Mouse (Mus musculus): ENCODE measurements around the gene Trpc1. TPM values are rescaled to one million over a fixed set of nuclear protein-coding genes. Genes with fewer than 3 reads are reported as not detected.
A peak's percentile ranks its signal among the peaks of the same experiment; 100 is the strongest.

Gene Trpc1
- total RNA-seq, 1 experiment = 2.5 TPM

- no peaks in the 10 kb centered on the region for H3K4me1 ChIP-seq (ENCODE audit: control insufficient read depth in 2 of 2, insufficient read depth in 2 of 2, low read length in 2 of 2, poor library complexity in 1 of 2)
- TF ChIP-seq CHD2 (IDR thresholded peaks at IDR 0.05; ENCODE audit: low read depth, low read length) = no peak
- no peak for DNase-seq (ENCODE audit: low read depth, low spot score)
- H3K36me3 ChIP-seq (ENCODE audit: control insufficient read depth, insufficient read depth, low read length, poor library complexity, severe bottlenecking) = peaks cover 2% of the 10 kb centered on the region
- H3K9me3 ChIP-seq (ENCODE audit: control insufficient read depth, insufficient read depth, low read depth, low read length) = no peaks in the 10 kb centered on the region
- no peak overlapping the region for H3K4me3 ChIP-seq (ENCODE audit: insufficient read depth in 1 of 2, low read depth in 1 of 2, low read length in 2 of 2, poor library complexity in 1 of 2, severe bottlenecking in 1 of 2)
- no peak overlapping the region for H3K9ac ChIP-seq (ENCODE audit: insufficient read depth, low read depth, low read length, poor library complexity, severe bottlenecking)
- no peak overlapping the region for H3K27ac ChIP-seq (ENCODE audit: insufficient read depth, low read depth, low read length, poor library complexity, severe bottlenecking)
- in situ Hi-C loops (cut with MboI; ENCODE audit: low sequenced_read_pairs in 2 of 2, unreplicated experiment in 2 of 2) = loop anchor here in 1 of 2 experiments (10.0 kb wide), 1 partner anchor 158 kb away; no protein-coding TSS in a partner anchor
Observed at GRCm38 (mm10) chr9:95692823-95693222, 57.4 kb downstream of the Trpc1 start.

GRCm38 (mm10) chr9:95688064-95688463 lies 62.1 kb downstream of the Trpc1 start:
- Histone ChIP-seq H3K27ac (ENCODE audit: insufficient read depth, low read depth, low read length, poor library complexity, severe bottlenecking) (no peak overlapping the region), H3K4me1 (ENCODE audit: control insufficient read depth in 2 of 2, insufficient read depth in 2 of 2, low read length in 2 of 2, poor library complexity in 1 of 2) (no peaks in the 10 kb centered on the region), H3K9ac (ENCODE audit: insufficient read depth, low read depth, low read length, poor library complexity, severe bottlenecking) (no peak overlapping the region), H3K36me3 (ENCODE audit: control insufficient read depth, insufficient read depth, low read length, poor library complexity, severe bottlenecking) (no peaks in the 10 kb centered on the region), H3K4me3 (ENCODE audit: insufficient read depth in 1 of 2, low read depth in 1 of 2, low read length in 2 of 2, poor library complexity in 1 of 2, severe bottlenecking in 1 of 2) (no peak overlapping the region), H3K9me3 (ENCODE audit: control insufficient read depth, insufficient read depth, low read depth, low read length) (no peaks in the 10 kb centered on the region)
- TF ChIP-seq HCFC1 (IDR thresholded peaks at IDR 0.05; ENCODE audit: borderline replicate concordance, insufficient read depth, low read length) = no peak
- TF ChIP-seq ZC3H11A (IDR thresholded peaks at IDR 0.05; ENCODE audit: borderline replicate concordance, low read depth, low read length) = 0 out of 2 replicates have a peak, but pooled peaks have one; percentile 24
- in situ Hi-C loops (cut with MboI; ENCODE audit: low sequenced_read_pairs in 2 of 2, unreplicated experiment in 2 of 2) = loop anchor here in 1 of 2 experiments (5.0 kb wide), 1 partner anchor 86 kb away; no protein-coding TSS in a partner anchor
- DNase-seq (ENCODE audit: low read depth, low spot score) = peak; percentile 15

GRCm38 (mm10) chr9:95685660-95686440 lies 64.3 kb downstream of the Trpc1 start:
- H3K36me3 ChIP-seq (ENCODE audit: control insufficient read depth, insufficient read depth, low read length, poor library complexity, severe bottlenecking) = peaks cover 2% of the 10 kb centered on the region; the same call in 1 of the 2 replicates
- in situ Hi-C loops (cut with MboI; ENCODE audit: low sequenced_read_pairs in 2 of 2, unreplicated experiment in 2 of 2) = loop anchor here in 1 of 2 experiments (5.0 kb wide), 1 partner anchor 84 kb away; no protein-coding TSS in a partner anchor
- H3K4me3 ChIP-seq (ENCODE audit: insufficient read depth in 1 of 2, low read depth in 1 of 2, low read length in 2 of 2, poor library complexity in 1 of 2, severe bottlenecking in 1 of 2) = no peak overlapping the region
- H3K9ac ChIP-seq (ENCODE audit: insufficient read depth, low read depth, low read length, poor library complexity, severe bottlenecking) = no peak overlapping the region
- no peaks in the 10 kb centered on the region for H3K9me3 ChIP-seq (ENCODE audit: control insufficient read depth, insufficient read depth, low read depth, low read length)
- no peak for TF ChIP-seq MAFK (IDR thresholded peaks at IDR 0.05; ENCODE audit: insufficient read depth, low read depth, low read length)
- no peak for TF ChIP-seq ZNF384 (IDR thresholded peaks at IDR 0.05; ENCODE audit: low read depth, low read length)
- TF ChIP-seq ZC3H11A (IDR thresholded peaks at IDR 0.05; ENCODE audit: borderline replicate concordance, low read depth, low read length) = no peak
- no peak for DNase-seq (ENCODE audit: low read depth, low spot score)
- H3K27ac ChIP-seq (ENCODE audit: insufficient read depth, low read depth, low read length, poor library complexity, severe bottlenecking) = no peak overlapping the region
- H3K4me1 ChIP-seq (ENCODE audit: control insufficient read depth in 2 of 2, insufficient read depth in 2 of 2, low read length in 2 of 2, poor library complexity in 1 of 2) = no peaks in the 10 kb centered on the region

- peaks cover 5% of the 10 kb centered on the region; the same call in 1 of the 2 replicates for H3K36me3 ChIP-seq (ENCODE audit: control insufficient read depth, insufficient read depth, low read length, poor library complexity, severe bottlenecking)
- TF ChIP-seq CHD2 (IDR thresholded peaks at IDR 0.05; ENCODE audit: low read depth, low read length) (no peak), ZNF384 (IDR thresholded peaks at IDR 0.05; ENCODE audit: low read depth, low read length) (no peak), HCFC1 (IDR thresholded peaks at IDR 0.05; ENCODE audit: borderline replicate concordance, insufficient read depth, low read length) (no peak), ZC3H11A (IDR thresholded peaks at IDR 0.05; ENCODE audit: borderline replicate concordance, low read depth, low read length) (no peak), MAFK (IDR thresholded peaks at IDR 0.05; ENCODE audit: insufficient read depth, low read depth, low read length) (no peak)
- 0 out of 2 replicates have a peak, but pooled peaks cover 2% of the 10 kb centered on the region for H3K9me3 ChIP-seq (ENCODE audit: control insufficient read depth, insufficient read depth, low read depth, low read length)
- in situ Hi-C loops (cut with MboI; ENCODE audit: low sequenced_read_pairs in 2 of 2, unreplicated experiment in 2 of 2) = no loop called here
- H3K27ac ChIP-seq (ENCODE audit: insufficient read depth, low read depth, low read length, poor library complexity, severe bottlenecking) = no peak overlapping the region
- DNase-seq (ENCODE audit: low read depth, low spot score) = no peak
- H3K4me3 ChIP-seq (ENCODE audit: insufficient read depth in 1 of 2, low read depth in 1 of 2, low read length in 2 of 2, poor library complexity in 1 of 2, severe bottlenecking in 1 of 2) = no peak overlapping the region
- no peak overlapping the region for H3K9ac ChIP-seq (ENCODE audit: insufficient read depth, low read depth, low read length, poor library complexity, severe bottlenecking)
- no peaks in the 10 kb centered on the region for H3K4me1 ChIP-seq (ENCODE audit: control insufficient read depth in 2 of 2, insufficient read depth in 2 of 2, low read length in 2 of 2, poor library complexity in 1 of 2)
Observed at GRCm38 (mm10) chr9:95680691-95681090, 69.5 kb downstream of the Trpc1 start.

DNA sequence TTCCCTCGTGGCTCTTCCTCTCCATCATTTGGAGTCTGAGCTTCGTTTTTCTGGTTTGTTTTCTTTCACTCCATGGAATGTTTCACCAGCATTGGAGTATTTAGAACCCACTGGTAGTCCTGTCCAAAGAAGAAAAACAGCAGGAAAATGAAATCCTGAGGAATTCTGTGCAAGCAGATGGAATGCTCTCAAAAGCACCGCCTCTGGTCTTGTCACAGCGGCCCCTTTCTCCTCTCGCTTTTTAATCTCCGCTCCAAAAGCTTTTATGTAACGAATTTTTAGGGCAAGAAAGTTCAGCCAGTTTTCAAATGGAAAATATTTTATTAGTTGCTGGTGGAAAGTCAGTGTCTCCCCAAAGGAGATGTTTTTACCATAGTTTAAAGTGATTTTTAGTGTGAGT lies 70.2 kb downstream of the Trpc1 start:
- Histone ChIP-seq H3K27ac (ENCODE audit: insufficient read depth, low read depth, low read length, poor library complexity, severe bottlenecking) (no peak overlapping the region), H3K9me3 (ENCODE audit: control insufficient read depth, insufficient read depth, low read depth, low read length) (0 out of 2 replicates have a peak, but pooled peaks cover 2% of the 10 kb centered on the region), H3K9ac (ENCODE audit: insufficient read depth, low read depth, low read length, poor library complexity, severe bottlenecking) (no peak overlapping the region), H3K4me3 (ENCODE audit: insufficient read depth in 1 of 2, low read depth in 1 of 2, low read length in 2 of 2, poor library complexity in 1 of 2, severe bottlenecking in 1 of 2) (no peak overlapping the region), H3K4me1 (ENCODE audit: control insufficient read depth in 2 of 2, insufficient read depth in 2 of 2, low read length in 2 of 2, poor library complexity in 1 of 2) (no peaks in the 10 kb centered on the region), H3K36me3 (ENCODE audit: control insufficient read depth, insufficient read depth, low read length, poor library complexity, severe bottlenecking) (peaks cover 12% of the 10 kb centered on the region; the same call in 1 of the 2 replicates)
- TF ChIP-seq MAFK (IDR thresholded peaks at IDR 0.05; ENCODE audit: insufficient read depth, low read depth, low read length) (no peak), CHD2 (IDR thresholded peaks at IDR 0.05; ENCODE audit: low read depth, low read length) (no peak)
- in situ Hi-C loops (cut with MboI; ENCODE audit: low sequenced_read_pairs in 2 of 2, unreplicated experiment in 2 of 2) = no loop called here
- no peak for DNase-seq (ENCODE audit: low read depth, low spot score)

Data from ES-E14 (cell line).